Mouse (Mus musculus): ENCODE data around the gene Tenm2. TPM values are rescaled to one million over a fixed set of nuclear protein-coding genes. Genes with fewer than 3 reads are reported as not detected.

Gene Tenm2
- polyA plus RNA-seq, 1 experiment from 2014 or later = 0.06 TPM

GRCm38 (mm10) chr11:36121410-36121929, 1114.3 kb downstream of the Tenm2 start:
- CTCF ChIA-PET = no interaction called here
- TF ChIP-seq CTCF (IDR thresholded peaks at IDR 0.05) = no peak
- POLR2A ChIA-PET = no interaction called here
- H3K27me3 ChIP-seq = peaks cover 51% of the 10 kb centered on the region
- no peak for DNase-seq (ENCODE audit: low read depth, low spot score)
- in situ Hi-C loops (cut with MboI; ENCODE audit: low pct_unique_long_range_greater_than_20kb) = no loop called here
- no peak for ATAC-seq

GRCm38 (mm10) chr11:36120591-36121409, 1115.0 kb downstream of the Tenm2 start:
- DNase-seq (ENCODE audit: low read depth, low spot score) (no peak), ATAC-seq (no peak)
- H3K27me3 ChIP-seq = peaks cover 46% of the 10 kb centered on the region
- CTCF ChIA-PET = no interaction called here
- in situ Hi-C loops (cut with MboI; ENCODE audit: low pct_unique_long_range_greater_than_20kb) = no loop called here
- POLR2A ChIA-PET = no interaction called here
- no peak for TF ChIP-seq CTCF (IDR thresholded peaks at IDR 0.05)

- POLR2A ChIA-PET = no interaction called here
- DNase-seq (ENCODE audit: low read depth, low spot score) = no peak
- CTCF ChIA-PET = no interaction called here
- peaks cover 36% of the 10 kb centered on the region for H3K27me3 ChIP-seq
- in situ Hi-C loops (cut with MboI; ENCODE audit: low pct_unique_long_range_greater_than_20kb) = no loop called here
- ATAC-seq = no peak
- TF ChIP-seq CTCF (IDR thresholded peaks at IDR 0.05) = no peak
Observed at GRCm38 (mm10) chr11:36113326-36113725, 1122.4 kb downstream of the Tenm2 start.

GRCm38 (mm10) chr11:36108970-36109731, 1126.6 kb downstream of the Tenm2 start:
- in situ Hi-C loops (cut with MboI; ENCODE audit: low pct_unique_long_range_greater_than_20kb) = no loop called here
- DNase-seq (ENCODE audit: low read depth, low spot score) (no peak), ATAC-seq (no peak)
- peaks cover 31% of the 10 kb centered on the region for H3K27me3 ChIP-seq
- ChIA-PET CTCF (interaction anchor here (1.7 kb wide), 1 partner anchor 8 kb away, joined by 3 read pairs; no protein-coding TSS in a partner anchor), POLR2A (no interaction called here)
- TF ChIP-seq CTCF (IDR thresholded peaks at IDR 0.05) = no peak

- in situ Hi-C loops (cut with MboI; ENCODE audit: low pct_unique_long_range_greater_than_20kb) = no loop called here
- CTCF ChIA-PET = interaction anchor here (1.7 kb wide), 1 partner anchor 10 kb away, joined by 3 read pairs; no protein-coding TSS in a partner anchor
- POLR2A ChIA-PET = no interaction called here
- no peak for DNase-seq (ENCODE audit: low read depth, low spot score)
- TF ChIP-seq CTCF (IDR thresholded peaks at IDR 0.05) = no peak
- ATAC-seq = no peak
- H3K27me3 ChIP-seq = peaks cover 35% of the 10 kb centered on the region
Observed at GRCm38 (mm10) chr11:36107840-36108239, 1127.9 kb downstream of the Tenm2 start.

GRCm38 (mm10) chr11:36106639-36107038, 1129.1 kb downstream of the Tenm2 start:
- no peak for DNase-seq (ENCODE audit: low read depth, low spot score)
- in situ Hi-C loops (cut with MboI; ENCODE audit: low pct_unique_long_range_greater_than_20kb) = no loop called here
- POLR2A ChIA-PET = no interaction called here
- peaks cover 42% of the 10 kb centered on the region for H3K27me3 ChIP-seq
- CTCF ChIA-PET = no interaction called here
- no peak for TF ChIP-seq CTCF (IDR thresholded peaks at IDR 0.05)
- no peak for ATAC-seq

- no peak for DNase-seq (ENCODE audit: low read depth, low spot score)
- in situ Hi-C loops (cut with MboI; ENCODE audit: low pct_unique_long_range_greater_than_20kb) = no loop called here
- CTCF ChIA-PET = no interaction called here
Observed at GRCm38 (mm10) chr11:36103556-36103955, 1132.2 kb downstream of the Tenm2 start.

GRCm38 (mm10) chr11:36096219-36096618, 1139.5 kb downstream of the Tenm2 start:
- DNase-seq (ENCODE audit: low read depth, low spot score) = no peak
- in situ Hi-C loops (cut with MboI; ENCODE audit: low pct_unique_long_range_greater_than_20kb) = no loop called here
- CTCF ChIA-PET = no interaction called here
- POLR2A ChIA-PET = no interaction called here
- TF ChIP-seq CTCF (IDR thresholded peaks at IDR 0.05) = no peak
- H3K27me3 ChIP-seq = peaks cover 21% of the 10 kb centered on the region
- ATAC-seq = no peak

More at GRCm38 (mm10) chr11:36103556-36103955, 1132.2 kb downstream of the Tenm2 start:
- POLR2A ChIA-PET = no interaction called here
- H3K27me3 ChIP-seq = peaks cover 38% of the 10 kb centered on the region
- TF ChIP-seq CTCF (IDR thresholded peaks at IDR 0.05) = no peak
- no peak for ATAC-seq

- DNase-seq (ENCODE audit: low read depth, low spot score) = no peak
- peak; percentile 21 for ATAC-seq
- peaks cover 4% of the 10 kb centered on the region for H3K27me3 ChIP-seq
- in situ Hi-C loops (cut with MboI; ENCODE audit: low pct_unique_long_range_greater_than_20kb) = no loop called here
- TF ChIP-seq CTCF (IDR thresholded peaks at IDR 0.05) = no peak
- ChIA-PET CTCF (no interaction called here), POLR2A (no interaction called here)
Observed at GRCm38 (mm10) chr11:36090210-36090609, 1145.6 kb downstream of the Tenm2 start.

GRCm38 (mm10) chr11:36081399-36082053, 1154.2 kb downstream of the Tenm2 start:
- in situ Hi-C loops (cut with MboI; ENCODE audit: low pct_unique_long_range_greater_than_20kb) = no loop called here
- ChIA-PET CTCF (no interaction called here), POLR2A (no interaction called here)
- ATAC-seq (no peak), DNase-seq (ENCODE audit: low read depth, low spot score) (no peak)
- no peak for TF ChIP-seq CTCF (IDR thresholded peaks at IDR 0.05)
- H3K27me3 ChIP-seq = peaks cover 18% of the 10 kb centered on the region

All from Patski (cell line).